Mouse (Mus musculus) kidney, adult 9 months (tissue): Measurements from ENCODE around the gene Rab20.
"Not testable (repeated sequence)": the region's sequence is repeated elsewhere in the genome, so short reads cannot be mapped to it uniquely, and the experiment has no call there.

Source experiments
- DNase-seq: peaks from one replicate; pipeline ENCODE4 v3.0.0; 2022

The Rab20 gene

DNA sequence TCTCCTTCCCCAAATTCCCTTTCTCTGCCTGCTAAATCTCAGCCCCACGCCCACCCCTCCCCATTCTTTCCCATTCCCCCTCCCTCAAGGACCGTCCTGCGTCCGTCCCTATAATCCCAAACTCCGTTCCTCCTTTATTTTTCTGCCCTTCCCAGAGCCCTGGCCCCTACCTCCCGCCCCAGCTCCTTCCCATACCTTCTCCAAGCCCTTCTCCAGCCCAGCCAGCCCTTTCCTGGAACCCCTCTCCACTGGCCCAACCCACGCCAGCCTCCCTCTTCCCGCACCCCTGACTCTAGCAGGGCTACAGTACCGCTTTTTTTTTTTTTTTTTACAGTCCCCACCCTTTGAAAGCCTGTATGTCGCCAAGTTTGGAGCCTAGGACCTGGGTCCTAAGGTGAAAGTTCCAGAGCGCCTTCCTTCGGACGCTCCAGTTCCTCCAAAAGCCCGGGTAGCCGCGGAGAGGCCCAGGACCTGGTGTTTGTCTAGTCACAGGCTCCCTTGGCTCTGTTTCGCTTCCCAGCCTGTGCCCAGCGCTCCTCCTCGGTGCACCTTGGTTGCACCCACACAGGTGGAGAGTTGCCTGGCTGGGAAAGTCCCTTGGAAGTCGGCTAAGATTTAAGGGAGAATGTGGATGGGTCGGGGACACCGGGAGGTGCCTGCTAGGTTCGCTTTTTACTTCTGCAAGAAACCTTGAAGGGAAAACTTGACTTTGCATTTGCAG, 457 bp upstream of the Rab20 start:
- DNase-seq: peak; percentile 70

DNA sequence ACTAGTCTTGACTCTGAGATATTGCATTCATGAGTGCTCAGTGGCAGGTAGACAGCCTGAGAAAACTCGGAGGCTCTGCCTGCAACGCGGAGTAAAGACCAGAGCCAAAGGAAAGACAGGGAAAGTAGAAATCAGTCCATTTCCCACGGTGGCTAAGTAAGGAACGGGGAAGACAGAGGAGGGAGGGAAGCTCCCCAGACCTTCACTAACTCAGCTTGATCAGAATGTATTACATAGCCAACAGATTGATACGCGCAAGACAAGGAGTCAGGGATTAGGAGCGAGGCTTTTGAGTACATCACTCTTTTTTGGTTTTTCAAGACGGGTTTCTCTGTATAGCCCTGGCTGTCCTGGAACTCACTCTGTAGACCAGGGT, 1.3 kb downstream of the Rab20 start:
- no peak for DNase-seq

DNA sequence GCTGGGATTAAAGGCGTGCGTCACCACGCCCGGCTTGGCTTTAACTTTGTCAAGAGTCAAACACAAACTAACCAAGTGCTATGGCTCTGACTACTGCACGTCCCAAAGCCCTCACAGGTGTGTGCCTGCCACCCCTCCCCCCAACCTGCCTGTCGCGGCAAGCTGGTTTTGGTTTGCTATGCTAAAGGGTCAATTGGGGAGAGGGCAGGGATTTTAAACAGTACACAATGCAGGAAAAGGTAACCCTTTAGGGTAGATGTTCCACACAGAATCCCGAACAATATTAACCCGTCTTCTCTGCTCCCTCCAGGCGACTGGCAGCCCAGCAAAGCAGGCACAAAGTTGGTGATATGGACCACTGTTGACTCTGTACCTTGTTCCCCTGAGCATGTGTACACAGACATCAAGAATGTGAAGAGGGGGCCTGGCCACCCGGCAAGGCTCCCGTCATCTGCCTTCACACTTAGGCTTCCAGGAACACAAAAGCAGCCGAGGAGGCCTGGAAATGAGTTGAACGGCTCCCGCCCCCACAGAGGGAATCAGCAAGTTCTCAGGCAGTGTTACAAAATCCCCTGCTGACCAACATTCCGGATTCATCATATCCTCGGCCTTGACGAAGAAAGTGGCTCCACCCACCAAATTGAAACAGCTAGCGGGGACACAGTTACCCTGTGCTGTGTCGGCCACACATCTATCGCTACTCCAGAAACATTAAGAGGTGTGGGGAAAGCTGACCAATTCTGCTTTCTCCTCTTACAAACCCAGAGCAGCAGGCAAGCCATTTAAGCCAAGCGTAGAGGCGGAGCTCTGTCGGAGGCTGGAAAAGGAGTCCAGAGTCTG, 2.0 kb downstream of the Rab20 start:
- DNase-seq: peak; percentile 83

DNA sequence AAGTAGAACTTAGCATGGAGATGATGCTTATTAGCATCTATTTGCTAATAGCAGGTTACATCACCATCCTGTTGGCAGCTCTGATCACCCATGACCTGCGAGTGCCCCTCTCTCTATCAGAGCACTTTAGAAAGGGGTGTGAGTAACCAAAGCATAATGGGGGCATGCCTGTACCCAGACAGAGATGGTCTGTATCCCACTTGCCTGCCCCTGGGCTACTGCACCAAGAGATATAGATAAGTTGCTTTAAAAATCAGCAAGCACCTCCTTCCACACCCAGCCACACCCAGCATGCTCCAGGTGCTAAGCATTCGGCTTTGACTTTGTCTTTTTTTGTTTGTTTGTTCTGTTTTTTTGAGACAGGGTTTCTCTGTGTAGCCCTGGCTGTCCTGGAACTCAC, 2.6 kb downstream of the Rab20 start:
- DNase-seq: no peak

DNA sequence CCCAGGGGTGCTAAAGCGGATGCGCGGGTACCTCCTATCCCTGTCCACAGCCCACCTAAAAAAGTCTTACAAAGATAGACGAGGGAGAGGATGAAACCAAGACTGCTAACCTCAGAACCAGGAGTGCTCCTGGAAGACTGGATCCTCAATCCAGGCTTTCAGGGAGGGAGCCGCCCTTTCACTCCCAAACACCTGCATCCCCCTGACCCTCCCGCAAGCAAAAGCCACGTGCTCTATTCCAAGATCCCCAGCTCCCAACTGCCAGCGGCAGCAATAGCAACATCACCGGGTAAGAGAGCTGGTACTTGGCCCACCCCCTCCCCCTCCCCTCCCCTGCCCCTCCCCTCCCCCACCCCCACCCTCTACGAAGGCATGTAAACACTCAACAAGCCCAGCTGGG, 3.1 kb downstream of the Rab20 start:
- no peak for DNase-seq

DNA sequence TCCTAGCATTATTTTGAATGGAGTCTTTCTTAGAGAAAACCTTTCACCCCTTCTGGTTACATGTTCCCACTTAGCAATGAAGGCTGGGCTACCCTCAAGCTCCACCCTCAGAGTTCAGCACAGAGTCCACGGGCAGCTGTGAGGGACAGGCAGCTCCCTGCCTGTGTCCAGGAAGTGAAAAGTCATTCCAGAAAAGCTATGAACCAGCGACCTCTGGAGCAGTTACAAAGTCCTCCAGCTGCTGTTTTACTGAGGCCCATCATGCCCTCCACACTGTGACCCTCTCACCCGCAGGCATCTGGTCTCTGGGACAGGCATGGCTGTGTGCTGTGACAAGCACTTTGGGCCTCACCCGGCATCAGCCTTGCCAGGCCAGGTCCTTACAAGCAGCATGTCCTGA, 5.4 kb downstream of the Rab20 start:
- peak; percentile 96 for DNase-seq

DNA sequence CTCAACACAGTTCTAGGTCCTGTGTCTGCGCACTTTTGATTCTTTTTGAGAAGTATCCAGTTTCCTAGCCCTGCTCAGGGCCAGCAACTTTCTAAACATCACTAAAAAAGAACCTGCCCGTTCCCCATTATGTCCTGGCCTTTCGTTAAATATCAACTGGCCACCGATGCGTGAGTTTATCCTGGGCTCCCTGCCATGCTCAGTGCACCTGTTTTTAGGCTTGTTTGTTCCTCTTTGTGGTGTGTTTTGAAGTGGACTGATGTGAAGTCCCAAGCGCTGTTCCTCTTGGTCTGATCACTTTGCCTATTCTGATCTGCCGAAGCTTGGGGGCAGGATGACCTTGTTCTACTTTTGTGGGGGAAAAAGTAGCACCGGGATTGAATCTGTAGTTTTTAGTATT, 7.2 kb downstream of the Rab20 start:
- peak; percentile 95 for DNase-seq

DNA sequence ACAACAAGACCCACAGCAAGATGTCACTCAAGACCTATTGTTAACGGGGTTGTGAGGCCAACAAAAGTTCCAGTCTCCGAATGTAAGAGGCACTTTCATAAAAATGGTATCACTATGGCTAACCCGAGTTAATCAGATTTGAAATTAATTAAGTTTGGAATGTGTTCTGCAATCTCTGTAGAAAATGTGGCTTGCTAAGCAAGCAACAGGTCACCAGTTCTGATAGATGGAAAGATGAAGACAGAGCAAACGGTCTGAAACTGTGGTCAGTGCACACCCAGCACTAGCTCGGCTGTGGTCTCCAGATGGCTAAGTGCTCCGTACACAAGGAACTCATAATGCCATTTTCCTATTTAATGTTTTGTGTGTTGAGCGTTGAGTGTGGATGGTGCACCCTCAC, 7.8 kb downstream of the Rab20 start:
- peak; percentile 54 for DNase-seq

DNA sequence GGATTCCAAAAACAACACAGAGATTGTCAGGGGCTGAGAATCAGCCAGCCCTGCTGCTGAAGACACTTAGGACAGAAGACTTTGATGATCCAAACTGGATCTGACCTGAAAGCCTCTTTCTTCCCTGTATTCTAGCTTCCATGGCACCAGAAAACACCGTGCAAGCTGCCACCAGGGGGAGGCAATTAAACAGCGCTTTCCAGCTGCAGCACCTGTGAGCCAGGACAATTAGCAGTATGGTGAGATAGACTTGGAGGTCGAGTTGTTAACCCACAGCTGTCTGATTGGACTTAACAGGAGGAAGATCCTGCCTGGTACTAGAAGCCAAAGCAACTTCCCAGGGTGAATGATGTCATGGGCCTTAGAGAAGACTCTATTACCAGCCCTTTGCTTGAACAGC, 9.4 kb downstream of the Rab20 start:
- peak; percentile 87 for DNase-seq

DNA sequence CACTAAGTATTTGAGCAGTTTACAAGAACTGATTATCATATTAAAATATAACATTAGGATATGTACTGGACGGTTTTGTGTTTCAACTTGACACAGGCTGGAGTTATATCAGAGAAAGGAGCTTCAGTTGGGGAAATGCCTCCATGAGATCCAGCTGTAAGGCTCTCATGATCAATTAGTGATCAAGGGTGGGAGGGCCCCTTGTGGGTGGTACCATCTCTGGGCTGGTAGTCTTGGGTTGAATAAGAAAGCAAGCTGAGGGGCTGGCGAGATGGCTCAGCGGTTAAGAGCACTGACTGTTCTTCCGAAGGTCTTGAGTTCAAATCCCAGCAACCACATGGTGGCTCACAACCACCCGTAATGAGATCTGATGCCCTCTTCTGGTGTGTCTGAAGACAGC, 12.0 kb downstream of the Rab20 start:
- not testable (repeated sequence) for DNase-seq

DNA sequence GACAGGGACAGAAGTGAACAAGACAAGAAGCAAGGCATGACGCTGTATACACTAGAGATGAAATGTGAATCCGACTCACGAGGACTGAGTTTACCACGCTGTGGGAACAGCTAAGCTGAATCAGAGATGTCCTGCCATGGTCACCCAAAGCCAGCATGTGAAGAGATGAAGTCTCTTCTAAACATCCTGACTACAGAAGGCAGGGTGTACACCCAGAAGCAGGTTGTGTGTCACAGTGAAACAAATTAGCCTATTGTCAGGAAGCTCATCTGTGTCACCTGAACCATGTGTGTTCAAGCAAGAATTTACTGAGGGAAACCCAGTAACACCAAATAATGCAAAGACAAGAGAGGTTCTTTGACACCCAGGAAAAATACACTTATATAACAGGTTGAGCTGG, 12.9 kb downstream of the Rab20 start:
- DNase-seq: no peak

DNA sequence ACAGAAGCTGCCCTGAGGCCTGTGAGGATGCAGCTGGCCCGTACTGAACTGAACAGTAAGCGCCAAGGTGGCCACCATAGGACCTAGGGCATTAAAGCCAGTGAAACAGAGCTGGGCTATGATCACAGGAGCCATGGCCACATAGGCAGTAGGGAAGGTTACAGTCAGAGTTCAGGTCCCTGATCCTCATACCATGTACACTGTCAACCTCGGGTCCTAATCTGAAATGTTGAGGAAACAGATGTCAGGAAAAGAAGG, 13.9 kb downstream of the Rab20 start:
- no peak for DNase-seq

DNA sequence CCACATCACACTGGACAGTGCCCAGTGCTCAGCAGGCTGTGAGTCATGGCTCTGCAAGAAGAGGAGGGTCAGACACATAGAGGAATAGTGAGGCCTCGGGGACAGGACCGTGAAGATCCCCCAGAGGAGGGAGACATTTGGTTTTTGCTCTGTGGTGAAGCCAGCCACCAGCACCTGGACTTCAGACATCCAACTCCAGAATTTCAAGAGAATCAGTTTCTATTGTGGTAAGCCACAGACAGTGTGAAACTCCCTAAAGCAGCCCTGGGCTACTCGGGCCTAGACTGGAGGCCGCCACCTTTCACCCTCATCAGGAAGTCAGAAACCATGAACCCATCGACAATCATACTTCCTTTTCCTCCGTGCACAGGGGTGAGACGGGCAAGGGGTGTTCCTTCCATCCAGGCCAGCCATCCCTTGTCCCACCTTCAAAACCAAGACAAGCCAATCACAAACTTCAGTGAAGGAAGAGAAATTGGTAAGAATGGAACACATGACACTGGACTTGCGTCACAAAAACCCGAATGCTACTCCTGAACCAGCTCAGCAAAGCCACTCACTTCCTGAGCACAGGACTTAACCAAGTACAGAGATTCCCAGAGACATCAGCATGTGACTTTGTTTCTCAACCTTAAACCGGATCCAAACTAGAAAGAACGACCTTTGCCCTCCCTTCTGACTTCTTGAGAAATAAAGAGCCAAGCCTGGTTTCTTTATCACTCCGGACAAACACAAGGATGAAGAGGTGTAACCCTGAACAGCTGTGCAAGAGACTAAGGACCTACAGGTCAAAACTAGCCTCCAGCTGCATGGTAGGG, 14.4 kb downstream of the Rab20 start:
- DNase-seq: peak; percentile 80

DNA sequence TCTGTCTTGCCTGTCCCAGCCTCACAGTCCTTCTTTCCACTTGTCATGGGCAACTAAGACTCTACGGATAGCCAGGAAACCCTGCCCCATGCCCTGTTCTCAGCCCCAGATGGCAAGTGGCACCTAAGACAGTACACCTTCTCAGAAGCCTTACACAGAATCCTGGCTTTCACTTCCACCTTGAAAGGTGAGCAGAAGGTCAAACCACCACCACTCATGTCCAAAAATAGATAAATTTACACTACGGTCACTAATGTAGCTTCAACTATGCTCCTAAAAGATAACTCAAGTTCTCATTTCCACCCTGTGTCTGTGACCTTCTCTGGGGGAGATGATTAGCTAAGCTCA, 15.0 kb downstream of the Rab20 start:
- no peak for DNase-seq

DNA sequence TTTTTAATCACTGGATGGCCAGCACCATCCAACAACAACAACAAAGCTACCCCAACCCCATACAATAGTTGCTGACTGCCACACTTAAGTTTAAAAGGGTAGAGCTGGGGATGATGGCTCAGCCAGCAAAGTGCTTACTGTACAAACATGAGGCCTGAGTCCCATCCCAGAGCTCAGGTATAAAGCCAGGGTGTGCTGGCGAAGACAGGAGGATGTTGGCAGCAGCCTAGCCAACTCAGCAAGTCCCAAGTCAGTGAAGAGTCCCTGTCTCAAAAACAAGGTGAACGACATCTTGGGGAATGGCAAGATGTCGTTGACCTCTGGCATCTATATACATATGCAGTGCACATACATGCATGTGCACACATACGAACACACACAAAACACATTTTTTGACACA, 15.9 kb downstream of the Rab20 start:
- DNase-seq: peak; percentile 35

DNA sequence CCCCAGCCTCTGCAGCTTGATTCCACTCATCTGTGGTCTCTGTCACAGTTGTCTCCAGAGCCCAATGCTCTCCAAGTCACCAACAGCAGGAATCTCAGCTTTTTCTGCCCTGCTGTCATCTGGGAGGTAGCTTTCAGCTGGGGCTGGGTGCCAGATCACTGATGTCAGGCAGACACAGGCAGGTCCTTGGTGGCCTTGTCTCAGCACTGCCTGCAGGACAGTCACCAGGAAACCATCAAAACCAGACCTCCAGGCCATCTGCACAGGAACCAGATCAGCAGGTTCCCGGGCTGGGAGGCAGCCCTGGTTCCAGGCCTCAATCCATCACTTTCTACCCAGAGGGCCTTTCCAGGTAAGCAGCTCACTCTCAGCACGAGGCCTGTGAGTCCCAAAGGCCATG, 16.7 kb downstream of the Rab20 start:
- DNase-seq: no peak

DNA sequence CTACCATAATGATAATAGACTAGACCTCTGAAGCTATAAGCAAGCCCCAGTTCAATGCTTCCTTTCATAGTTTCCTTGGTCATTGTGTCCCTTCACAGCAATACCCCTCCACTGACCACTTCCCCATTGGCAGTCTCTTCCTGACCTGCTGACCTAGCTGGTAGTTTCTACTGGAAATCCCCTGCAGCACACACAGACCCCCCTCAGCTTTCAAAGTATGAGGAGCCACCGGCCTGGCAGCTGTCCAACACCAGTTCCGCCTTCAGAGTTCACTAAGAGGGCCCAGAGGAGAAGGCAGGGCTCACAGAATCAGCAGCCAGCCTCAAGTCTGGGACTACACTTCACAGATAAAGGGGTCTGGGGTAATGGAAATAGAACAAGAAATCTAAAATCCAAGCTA, 17.6 kb downstream of the Rab20 start:
- peak; percentile 66 for DNase-seq

DNA sequence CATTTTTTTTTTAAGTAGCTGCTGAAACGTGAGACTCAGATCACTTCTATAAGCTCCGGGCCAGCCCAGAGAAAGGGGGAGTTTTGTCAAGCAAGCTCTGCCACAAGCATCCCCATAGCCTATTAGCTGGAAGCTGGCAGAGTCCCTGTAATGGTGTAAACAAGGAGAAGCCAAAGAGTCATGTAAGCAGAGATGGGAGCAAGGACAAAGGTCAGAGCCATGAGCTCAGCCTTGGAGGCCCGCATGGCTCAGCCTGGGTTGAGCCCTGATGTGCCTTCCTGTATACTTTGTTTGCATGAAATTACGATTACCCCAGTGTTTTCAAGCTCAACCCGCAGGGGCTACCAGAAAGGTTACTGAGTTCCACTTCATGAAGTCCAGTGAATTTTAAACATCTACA, 19.5 kb downstream of the Rab20 start:
- peak; percentile 77 for DNase-seq

DNA sequence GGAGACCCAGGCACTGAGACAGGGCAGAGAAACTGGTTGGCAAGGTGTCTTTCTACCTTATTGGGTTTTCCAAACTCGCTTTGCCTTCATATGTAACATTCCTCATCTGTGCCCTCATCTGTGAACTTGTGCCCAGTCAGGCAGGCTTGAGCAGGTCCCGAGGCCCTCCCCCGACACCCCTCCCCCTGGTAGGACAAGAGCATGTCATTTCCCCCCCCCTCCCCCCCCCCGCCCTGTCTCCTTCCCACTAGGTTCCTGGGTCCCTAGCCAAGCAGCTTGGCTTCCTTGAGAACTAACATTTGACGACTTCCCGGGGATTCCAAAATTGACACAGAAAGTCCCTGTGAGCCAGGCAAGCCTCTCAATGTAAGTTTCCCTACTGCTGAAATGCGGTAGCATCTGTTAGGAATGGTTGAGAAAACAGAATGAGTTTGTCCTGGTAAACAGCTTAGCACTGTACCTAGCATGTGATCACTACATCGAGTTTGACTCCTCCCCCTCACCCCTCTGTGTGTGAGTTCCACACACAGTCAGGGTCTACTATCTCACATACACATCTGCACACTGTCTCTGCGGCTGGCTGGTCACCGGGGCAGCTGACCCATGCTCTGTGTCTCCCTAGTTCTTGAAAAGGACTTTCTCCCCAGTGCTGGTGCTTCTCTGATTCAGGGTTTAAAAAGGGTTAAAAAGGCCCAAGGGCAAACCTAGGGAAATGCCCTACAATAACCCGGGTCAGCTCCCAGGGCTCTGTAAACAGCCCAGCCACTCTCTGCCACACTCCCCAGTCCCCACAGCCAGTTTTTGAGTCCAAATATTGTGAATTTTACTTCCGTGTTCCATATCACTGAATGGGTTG, 20.3 kb downstream of the Rab20 start:
- peak; percentile 72 for DNase-seq

DNA sequence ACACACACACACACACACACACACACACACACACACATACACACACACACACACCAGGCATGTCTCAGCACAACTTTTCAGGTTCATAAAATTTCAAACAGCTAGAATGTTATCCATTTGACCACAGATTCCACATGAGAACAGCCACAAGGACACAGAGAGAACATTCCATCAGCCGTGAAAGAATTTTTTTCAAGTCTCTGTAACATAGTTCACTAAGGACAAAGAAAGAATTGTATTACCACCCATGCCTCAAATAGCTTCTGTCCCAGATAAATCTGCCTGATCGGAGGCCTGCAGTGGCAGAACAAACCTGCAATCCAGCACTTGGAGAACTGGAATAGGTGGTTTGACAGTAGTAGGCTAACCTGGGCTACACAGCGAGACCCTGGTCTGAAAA, 21.2 kb downstream of the Rab20 start:
- peak; percentile 51 for DNase-seq

DNA sequence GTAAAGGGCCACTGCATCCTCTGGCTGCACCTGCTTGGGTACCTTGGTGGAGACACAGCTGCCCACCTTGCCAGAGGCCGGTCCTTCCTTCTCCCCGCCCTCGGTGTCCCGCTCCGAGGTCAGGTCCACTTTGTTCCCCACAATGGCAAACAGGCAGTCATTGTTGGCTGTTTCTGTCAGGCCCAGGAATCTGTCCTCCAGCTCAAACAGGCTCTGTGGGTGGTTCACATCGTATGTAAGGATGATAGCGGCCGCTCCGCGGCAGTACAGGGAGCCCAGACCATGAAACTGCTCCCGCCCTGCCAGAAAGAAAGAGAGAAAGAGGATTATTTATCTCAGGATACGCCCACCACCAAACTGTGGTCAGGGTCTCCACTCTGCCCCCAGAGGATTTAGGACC, 24.3 kb downstream of the Rab20 start:
- DNase-seq: no peak

DNA sequence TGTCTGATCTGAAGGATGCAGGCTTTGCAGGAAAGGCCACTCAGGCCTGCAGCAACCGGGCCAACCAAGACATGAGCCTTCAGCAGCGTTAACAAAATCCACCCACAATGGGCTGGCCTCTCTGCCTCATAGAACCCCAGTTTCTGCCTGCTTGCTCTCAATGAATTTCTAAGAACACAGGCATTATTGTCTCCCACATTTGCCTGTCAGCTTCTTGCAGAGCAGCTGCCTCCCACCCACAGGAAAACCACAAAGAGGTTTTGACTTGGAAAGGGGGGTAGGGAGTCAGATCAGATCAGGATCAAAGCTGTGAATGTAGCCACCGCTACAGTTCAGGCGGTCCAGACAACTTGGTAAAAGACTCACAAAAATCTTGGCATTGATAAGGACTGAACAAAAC, 25.5 kb downstream of the Rab20 start:
- no peak for DNase-seq

DNA sequence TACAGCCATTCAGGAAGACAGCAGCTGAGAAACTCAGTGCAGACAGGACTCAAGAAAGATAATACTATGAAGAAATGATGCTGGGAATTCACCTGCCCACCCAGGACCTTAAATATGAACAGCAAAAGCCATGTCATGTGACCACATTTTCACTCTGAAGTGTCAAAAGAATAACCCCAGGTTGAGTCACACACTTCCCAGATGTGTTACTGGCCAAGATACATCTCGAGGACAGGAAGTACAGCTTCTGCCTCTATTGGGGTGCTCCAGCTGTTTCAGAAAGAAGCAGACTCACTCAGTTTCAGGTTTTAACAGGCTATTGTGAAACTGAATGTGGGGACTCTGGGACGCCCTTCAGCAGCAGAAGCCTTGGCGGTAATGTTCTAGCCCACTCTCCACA, 26.0 kb downstream of the Rab20 start:
- DNase-seq: no peak
